Mouse (Mus musculus): ENCODE measurements at regions not wholly inside any gene's neighbourhood (a gene's known extent, or its start where the extent isn't known, plus 50 kb on each side); places are given as distances from the start of the nearest gene placed in this dataset.

DNA sequence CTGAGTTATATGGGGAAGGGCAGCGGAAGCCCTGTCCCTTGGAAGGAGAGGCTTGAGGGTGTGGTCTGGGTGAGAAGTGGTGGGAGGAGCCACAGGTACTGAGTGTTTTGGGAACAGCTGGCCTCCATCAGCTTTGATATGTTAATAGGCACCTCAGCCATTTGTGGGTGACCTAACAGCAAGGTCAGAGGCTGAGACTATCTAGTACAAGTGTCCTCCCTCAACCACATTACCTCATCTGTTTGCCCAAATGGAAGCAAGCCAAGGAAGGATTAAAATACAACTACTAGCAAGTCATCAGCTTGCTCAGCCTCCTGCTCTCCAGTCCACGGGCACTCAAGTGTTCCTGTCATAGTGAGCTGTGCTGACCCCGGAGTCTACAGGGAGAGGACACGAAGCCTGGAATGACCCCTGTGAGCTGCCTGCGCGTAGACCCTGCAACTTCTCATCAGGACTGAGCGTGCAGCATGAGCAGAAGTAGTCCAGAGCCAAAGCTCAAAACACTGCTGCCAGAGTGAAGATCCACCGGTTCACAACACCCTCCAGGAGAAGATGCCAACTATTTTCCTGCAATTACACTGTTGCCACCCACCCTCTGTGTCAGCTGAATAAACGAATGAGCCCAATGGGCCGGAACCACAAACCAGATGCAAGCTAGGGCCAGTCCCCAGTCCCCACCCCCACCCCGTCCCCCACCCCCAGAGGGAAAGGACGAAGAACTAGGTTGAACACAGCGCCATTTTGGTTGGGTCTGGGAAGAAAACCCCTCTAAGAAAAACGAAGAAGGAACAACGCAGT lies 239.6 kb downstream of the Qk start:
- no peak for DNase-seq (ENCODE audit: low read depth, low spot score)

DNA sequence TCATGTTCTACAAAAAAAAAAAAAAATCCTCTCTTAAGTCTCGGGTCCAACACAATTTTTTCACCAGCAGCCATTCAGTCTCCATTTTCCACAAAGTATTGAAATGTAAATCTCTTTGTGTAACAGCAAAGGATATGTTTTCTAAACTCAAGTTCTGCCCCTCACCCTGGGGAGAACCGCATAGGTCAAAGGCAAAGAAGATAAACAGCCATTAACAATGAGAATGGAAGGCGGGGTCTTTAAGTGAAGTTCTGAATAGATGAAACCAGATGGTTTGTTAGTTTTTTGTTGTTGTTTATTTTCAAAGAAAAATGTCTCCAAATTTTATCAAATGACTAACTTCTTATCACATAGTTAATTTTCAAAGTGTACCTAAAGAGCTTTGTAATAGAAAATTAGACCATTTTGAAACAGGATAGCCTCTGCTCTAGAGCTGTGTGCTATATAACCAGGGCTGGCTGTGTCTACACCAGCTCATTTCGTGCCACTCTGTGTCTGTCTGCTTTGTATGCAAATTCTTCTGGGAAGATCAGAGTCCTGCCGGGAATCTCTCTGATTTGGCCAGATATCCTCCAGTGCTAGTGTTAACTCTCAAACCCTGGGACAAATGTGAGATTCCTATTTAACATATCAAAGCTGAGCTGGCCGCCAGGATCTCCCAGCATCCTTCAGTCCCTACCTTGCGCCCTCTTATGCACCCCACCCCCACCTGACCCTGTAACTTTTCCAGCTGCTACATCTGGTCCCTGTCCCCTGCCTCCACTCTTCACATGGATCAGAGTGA lies 240.9 kb downstream of the Qk start:
- DNase-seq (ENCODE audit: low read depth, low spot score): peak; percentile 27

DNA sequence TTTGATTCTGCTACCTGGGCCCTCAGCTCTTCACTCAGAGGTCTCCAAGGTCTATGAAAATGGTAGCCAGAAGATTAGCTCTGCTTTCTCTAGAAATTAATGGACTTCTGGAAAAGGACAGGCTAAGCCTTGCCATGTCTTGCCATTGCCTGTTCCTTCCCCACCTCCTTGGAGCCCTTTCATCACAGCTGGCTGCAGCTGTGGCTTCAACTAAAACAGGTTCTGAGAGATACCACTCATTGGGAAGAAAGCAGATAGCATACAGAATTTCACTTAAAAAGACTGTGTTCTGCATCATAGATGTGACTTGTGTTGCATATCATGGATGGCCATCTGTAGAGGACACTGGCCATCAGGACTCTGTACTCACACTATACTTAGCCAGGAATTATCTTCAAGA lies 246.4 kb downstream of the Qk start:
- DNase-seq (ENCODE audit: low read depth, low spot score): no peak

DNA sequence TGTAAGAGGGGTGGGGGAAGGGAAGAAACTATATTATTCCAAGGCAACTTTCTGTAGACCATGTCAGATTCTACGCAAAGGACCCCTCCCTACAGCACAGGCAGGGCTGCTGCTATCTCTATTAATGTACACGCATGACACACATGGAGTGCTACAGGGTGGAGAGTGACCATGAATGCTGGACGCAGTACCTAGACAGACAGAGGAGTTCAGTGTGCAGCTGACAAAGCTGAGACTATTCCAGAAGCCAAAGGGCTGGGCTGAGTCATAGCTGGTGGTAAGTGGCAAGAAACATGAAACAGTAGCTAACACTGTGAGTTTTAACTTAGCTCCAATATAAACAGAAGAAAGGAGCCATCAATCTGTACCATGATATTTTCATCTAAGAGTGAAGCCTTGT lies 250.4 kb downstream of the Qk start:
- DNase-seq (ENCODE audit: low read depth, low spot score): no peak

DNA sequence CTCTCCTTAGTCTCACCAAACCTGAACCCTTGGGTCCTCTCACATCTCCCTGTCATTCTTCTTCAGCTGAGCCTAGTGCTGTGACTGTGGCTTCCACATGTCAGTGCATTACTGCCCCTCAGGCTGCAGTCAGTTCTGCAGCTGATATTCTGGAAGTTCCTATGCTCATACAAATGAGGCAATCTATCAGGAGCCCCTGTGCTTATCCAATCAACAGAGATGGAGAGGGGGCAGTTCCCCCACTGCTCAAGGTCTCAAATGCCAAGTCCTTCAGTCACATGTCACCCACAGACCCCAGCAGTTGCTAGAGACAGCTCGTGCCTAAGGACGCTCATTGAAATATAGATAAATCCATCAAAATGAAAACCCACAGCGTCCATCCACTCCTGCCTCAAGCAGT lies 254.5 kb downstream of the Qk start:
- no peak for DNase-seq (ENCODE audit: low read depth, low spot score)

DNA sequence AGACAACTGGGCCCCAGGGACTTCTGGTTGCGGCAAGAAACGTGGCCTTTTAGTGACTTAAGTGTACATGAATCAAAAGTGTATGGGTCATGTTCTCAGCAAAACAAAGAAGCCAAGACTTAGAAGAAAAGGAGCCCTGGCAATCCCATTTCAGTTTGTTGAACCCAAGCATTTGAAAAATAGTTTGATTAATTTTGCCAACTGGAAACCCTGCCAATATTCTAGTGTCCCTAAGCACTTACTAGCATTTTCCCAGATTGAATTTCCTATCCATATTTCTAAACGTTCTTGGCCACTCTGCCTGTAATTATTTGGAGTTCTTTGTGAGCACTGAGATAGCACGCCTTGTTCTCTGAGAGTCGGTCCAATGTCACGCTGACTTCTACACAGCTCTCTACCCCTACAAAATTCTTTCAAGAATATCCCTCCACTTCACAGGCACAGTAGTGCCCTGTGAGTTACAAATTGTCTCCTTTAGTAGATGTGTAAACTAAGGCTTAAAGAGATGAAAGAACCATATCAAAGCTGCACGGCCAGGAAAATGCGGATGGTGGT lies 257.0 kb downstream of the Qk start:
- DNase-seq (ENCODE audit: low read depth, low spot score): peak; percentile 39

DNA sequence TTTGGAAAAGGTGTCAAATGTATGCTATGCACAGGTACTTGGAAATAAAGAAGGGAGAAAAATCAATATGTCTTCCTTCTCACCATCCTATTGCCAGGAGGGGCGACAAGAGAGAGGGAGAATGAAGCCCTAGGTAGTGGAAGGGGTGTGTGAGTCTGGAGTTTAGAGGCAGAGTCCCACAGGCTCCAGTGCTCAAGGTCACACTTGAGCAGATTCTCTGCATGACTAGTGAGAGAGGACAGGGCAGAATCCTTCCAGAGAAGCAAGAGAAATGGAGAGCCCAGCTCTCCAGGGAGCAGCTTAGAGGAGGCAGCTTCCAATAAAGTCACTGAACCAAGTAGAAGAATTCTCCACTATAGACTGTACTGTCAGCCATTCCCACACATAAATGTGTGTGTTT lies 261.9 kb downstream of the Qk start:
- no peak for DNase-seq (ENCODE audit: low read depth, low spot score)

DNA sequence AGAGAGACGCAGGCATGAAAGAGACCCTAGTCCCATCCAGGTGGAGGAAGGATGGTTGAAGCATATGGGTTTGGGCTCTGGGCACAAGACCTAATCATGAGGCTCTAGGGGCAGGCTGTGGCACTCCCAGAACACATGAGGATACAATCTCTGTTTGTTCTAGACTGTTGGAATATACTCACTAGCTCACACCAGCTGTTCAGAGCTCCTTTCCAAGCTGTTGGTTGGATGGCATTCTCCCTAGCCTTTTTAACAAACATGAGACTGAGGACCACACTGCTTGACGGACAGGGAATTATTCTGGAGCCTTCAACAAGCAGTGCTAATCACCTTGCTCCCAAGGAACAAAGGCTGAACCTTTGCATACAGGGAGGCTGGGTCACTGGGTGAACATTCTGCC lies 263.6 kb downstream of the Qk start:
- DNase-seq (ENCODE audit: low read depth, low spot score): no peak

DNA sequence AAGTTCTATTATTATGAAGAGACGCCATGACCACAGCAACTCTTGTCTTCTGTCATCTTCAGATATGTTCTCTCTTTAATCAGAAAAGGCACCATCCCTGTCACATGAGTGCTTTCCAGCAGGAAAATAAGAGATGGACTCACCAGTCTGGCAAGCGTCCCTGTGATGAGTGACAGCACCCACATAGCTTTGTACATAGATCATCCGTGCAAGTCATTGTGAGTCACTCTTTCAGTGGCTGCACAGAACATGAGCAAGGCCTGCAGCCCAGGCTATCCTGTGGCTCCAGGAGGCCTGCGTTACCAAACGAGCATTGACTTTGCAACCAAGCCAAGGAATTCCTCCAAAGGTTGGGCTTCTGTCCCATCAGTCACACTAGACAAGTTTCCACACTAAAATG lies 265.3 kb downstream of the Qk start:
- peak; percentile 39 for DNase-seq (ENCODE audit: low read depth, low spot score)

DNA sequence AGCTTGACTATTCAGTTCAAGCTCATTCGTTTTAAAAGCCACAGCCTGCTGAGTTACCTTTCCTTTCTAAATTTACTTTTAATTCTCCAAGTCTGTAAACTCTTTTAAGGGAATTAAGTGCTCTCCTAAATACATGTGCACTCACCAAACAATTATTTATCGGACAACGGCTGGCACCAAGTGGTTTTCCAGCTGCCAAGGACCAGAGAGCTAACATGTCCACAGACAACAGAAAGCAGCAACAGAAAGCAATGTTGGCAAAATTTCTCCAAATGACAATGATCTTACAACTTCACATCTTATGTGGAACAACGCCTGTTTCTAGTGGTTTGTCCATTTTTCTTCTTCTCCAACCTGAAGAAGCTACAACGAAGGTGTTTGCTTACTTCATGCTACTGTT lies 275.3 kb downstream of the Qk start:
- DNase-seq (ENCODE audit: low read depth, low spot score): no peak

DNA sequence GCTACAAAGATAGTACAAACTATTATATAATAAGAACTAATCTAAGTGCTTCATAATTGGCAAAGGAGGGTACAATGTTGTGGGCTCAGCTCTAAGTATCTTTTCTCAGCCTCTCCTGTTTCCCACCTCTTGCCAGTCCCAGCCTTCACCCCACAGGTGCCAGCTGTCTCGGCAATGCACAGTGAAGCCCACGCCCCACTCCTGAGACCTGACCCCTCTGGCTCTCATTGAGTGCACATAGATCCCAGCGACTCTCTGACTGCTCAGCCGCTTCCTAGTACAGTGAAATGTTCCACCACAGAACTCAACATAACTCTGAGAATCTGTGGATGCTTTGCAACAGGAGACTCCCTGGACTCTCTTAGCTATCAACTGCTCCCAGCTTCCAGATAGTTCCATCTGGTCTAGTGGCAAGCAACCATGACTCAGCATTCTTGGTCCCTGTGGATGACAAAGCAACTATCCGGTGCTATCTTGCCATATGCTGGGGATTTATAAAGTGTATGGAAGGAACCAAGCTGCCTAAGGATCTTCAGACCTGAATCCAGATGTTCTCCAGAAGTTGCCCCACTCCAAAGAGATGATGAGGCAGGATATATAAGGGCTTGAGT lies 277.5 kb downstream of the Qk start:
- DNase-seq (ENCODE audit: low read depth, low spot score): no peak

DNA sequence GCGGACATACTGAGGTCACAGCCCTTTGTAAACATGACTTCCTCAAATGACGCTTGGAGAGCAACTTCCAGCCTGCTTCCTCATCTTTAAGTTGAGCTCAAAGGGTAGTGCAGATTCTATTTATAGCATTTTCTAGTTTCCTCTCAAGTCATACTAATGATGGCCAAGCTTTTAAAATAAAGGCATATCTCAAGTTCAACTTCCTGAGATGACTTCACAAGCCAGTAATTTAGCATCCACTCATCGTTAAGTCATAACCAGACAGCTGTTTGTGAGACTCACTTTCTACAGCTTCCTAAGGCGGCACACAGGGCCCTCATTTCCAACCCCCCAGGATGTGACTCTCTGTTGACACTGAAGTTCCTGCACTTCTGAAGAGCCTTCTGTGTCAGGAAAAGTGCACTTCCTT lies 278.7 kb downstream of the Qk start:
- peak; percentile 37 for DNase-seq (ENCODE audit: low read depth, low spot score)

DNA sequence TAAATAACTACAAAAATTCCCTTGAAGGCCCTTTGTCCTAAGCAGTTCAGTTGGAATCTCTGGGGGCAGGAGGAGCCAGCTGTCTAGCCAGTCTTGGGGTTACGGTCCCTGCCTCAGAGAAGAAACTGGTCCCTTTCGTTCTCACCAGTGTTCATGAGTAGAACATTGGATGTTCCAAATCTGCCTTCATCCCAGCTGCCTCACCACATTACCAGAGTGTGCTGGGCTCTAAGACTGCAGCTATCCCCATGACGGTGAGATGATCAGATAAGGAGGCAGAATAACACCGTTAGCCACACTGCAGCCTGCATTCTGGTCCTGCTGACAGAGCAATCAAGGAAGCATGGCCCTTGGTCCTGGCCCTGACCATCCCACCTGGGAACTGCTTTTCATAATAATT lies 279.3 kb downstream of the Qk start:
- no peak for DNase-seq (ENCODE audit: low read depth, low spot score)

DNA sequence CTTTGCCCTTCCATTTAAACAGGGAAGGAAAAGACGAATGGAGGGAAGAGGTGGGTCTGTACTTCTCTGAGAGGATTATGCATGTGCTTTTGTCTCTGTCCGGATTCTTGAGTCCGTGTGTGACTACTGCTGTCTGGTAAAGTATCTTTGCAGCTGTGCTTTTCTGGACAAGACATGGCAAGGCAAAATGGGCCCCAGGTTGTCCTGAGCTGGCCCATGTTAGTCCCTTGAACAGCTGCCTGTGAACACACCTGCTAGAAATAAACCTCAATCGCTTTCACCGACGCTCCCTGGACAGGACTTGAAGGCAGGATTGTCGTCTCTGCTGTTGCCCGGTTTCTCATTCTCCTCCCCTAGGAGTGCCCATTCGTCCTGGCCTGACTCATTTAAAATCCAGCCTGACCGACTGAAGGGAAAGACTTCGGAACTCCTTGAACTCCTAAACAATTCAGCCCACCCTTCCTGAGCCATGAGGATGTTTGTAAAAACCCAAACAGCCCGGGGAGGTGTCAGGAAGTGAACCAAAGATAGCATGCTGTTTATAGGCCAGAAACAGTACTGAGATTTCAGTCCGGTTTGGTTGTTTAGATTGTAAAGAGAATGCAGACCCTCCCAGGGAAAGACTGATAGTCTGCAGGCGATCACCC lies 281.7 kb downstream of the Qk start:
- DNase-seq (ENCODE audit: low read depth, low spot score): no peak

DNA sequence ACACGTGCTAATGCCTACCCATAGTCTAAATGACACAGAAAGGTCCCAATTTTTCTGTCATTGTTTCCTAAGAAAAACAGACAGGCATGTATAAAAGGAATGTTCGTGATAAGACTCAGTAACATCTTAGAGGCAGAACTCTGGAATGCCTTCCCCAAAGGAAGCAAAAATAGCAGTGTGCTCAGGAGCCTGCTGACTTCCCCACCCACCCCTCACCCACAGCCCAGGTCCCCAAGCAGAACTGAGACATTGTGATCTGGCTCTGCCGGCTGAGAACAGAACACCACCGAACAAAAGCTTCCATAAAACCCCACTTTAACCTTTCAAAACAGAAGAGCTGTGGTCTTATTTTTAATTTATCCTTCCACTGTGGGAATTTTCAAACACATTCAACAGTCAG lies 286.1 kb downstream of the Qk start:
- peak; percentile 59 for DNase-seq (ENCODE audit: low read depth, low spot score)

DNA sequence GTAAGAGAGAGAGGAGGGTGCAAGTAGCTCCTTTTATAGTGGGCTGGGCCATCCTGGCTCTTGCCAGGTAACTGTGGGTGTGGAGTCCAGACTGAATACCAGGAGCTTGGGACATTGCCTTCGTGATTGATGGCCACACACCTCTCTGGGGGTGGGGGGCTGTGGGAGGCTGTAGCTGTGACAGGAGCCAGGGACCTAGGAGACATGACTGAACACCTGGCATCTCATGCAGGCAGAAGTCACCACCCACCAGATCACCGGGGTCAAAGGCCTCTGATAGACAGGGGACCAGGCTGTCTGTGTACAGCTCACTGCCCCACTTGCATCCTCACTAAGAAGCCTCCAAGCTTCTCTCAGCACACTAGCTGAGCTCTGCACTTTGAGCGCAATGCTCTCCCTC lies 288.6 kb downstream of the Qk start:
- DNase-seq (ENCODE audit: low read depth, low spot score): no peak

DNA sequence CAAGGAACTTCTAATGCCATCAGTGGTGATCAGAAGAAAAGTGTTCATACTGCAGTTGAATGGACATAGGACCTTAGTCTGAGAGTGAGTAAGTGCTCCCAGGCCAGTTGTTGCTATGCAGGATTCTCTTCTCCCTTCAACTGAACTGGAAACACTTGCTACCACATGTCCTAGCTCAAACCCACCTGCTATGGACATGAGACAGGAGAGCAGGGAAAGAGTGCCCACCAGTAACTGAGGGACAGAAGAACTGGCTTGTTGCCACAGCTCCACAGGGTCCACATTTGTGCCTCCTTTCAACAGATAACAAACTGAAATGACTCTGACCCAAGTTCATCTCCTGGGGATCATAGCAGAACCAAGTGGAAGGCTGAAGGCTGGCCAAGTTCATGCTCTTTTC lies 292.9 kb downstream of the Qk start:
- DNase-seq (ENCODE audit: low read depth, low spot score): no peak

DNA sequence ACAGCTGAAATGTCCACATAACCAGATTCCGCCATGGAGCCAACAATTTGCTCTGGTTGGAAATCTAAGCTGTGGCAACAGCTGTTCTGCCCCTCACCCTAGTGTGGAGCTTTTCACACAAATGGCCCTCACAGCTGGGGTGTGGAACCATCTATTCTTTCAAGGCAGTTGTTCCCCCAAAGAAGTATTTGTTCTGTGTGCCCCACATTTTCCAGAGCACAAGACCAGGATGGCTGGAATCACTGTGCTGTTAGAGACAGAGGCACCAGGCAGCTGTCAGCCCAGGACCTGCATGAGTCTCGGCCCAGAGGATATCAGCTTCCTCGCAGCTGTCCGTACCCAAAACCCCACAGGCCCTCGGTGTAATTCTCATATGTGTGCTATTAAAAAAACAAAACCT lies 294.4 kb downstream of the Qk start:
- DNase-seq (ENCODE audit: low read depth, low spot score): peak; percentile 29

DNA sequence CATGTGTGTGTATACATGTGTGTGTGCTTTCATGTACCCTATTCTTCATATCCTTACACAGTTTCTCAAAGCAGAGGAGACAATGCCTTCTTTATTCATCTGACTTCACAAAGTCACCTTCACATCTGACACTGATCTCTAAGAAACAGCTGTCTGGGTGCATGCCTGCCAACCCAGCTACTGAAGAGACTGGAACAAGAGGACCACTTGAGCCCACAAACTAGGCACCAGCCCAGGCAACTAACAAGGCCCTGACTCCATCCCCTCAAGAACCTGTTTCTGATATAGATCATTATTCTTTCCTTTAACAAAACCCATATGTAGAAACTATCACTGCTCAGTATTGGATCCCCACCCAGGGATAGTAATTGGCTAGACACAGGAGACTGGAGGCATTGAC lies 295.3 kb downstream of the Qk start:
- no peak for DNase-seq (ENCODE audit: low read depth, low spot score)

DNA sequence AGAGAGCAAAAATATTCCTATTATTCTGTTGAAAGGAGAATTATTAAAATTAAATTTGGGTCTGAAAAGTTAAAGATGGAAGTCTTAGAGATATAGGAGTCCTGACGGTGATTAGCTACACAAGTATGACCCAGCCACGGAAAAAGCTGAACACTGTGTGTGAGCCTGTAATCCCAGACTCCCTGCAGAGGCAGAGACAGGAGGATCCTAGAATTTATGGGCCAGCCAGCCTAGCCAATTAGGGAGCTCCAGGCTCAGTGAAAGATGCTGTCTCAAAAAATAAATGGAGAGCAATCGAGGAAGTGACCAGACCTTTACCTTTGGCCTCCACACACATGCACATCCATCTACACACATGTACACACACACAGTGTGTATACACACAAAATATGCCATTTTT lies 307.5 kb downstream of the Qk start:
- DNase-seq (ENCODE audit: low read depth, low spot score): no peak

DNA sequence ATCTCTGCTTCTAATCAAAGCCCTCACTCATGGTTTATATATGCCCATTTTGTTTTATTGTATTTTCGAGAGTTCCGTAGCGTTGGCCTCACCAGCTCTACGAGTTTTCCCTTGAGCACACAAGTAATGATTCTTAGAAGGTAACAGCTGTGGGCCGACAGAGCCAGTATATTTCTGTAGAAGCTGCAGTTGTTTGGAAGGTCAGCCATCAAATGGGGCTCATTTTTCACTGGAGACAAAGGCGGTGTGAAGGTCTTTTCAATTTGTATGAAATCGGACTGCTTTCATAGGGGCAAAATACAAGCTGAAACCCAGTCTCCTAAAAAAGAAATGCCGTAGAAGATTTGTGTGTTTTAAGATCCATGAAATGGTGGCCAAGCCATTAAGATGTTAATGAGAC lies 307.9 kb downstream of the Qk start:
- DNase-seq (ENCODE audit: low read depth, low spot score): no peak

DNA sequence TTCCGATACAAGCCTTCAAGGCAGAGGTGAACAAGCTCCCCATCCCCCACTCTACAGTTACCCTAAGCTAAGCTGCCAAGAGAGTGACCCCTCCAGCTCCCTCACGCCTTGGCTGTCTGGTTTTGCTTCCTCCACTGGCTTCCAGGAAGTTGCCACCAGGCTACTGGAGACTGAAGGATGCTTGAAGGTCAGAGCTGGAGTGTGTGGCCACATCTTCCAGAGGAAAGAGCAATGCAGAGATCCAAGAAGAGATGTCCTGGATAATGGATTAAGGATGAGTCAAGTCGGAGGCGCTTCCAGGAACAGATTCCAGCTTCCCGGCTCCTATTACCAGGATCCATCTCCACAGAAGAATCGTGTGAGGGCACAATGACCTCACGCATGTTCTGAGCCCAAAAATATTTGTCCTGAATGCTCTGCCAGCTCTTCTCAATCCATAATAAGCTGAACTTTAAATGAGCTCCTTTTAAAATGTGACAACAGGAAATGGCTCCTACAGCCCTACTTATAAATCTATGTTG lies 318.5 kb downstream of the Qk start:
- peak; percentile 42 for DNase-seq (ENCODE audit: low read depth, low spot score)

Measured in brain, adult 2 months (tissue).